Mouse (Mus musculus) spleen, adult 2 months (tissue): Measurements from ENCODE around the gene Wwox. TPM values are rescaled to one million over a fixed set of nuclear protein-coding genes. Genes with fewer than 3 reads are reported as not detected.
"Not testable (repeated sequence)": the region's sequence is repeated elsewhere in the genome, so short reads cannot be mapped to it uniquely, and the experiment has no call there.

Experiments
- DNase-seq, 2 experiments: peaks; one replicate each; pipeline versions ENCODE4 v3.0.0 to v3.0.0-alpha.2; 2012 to 2021; ENCODE audit warnings: low spot score in 2 of 2, low read depth in 1 of 2
- H3K27ac ChIP-seq: fragments of 200-500 bp; 2 replicates; pipeline ENCODE4 v1.5.1; 2012; ENCODE audit warnings: low read length, inconsistent platforms; ENCODE audit not compliant: insufficient read depth
- H3K27me3 ChIP-seq: fragments of 200-500 bp; 2 replicates; pipeline ENCODE4 v1.6.1; 2012; ENCODE audit warnings: mild to moderate bottlenecking, moderate library complexity, low read length, inconsistent platforms; ENCODE audit not compliant: control insufficient read depth, insufficient read depth
- H3K36me3 ChIP-seq: fragments of 200-500 bp; 2 replicates; pipeline ENCODE4 v1.6.1; 2012; ENCODE audit warnings: mild to moderate bottlenecking, low read length, inconsistent platforms; ENCODE audit not compliant: control insufficient read depth, insufficient read depth
- H3K4me1 ChIP-seq: fragments of 200-500 bp; 2 replicates; pipeline ENCODE4 v1.6.1; 2011; ENCODE audit warnings: inconsistent platforms; ENCODE audit not compliant: control insufficient read depth, insufficient read depth, insufficient read length
- H3K4me3 ChIP-seq: fragments of 200-500 bp; 2 replicates; pipeline ENCODE4 v1.5.1; 2011; ENCODE audit warnings: mild to moderate bottlenecking, inconsistent platforms; ENCODE audit not compliant: insufficient read depth, insufficient read length; ENCODE audit errors: extremely low read depth
- CTCF ChIP-seq: fragments of 200-500 bp; IDR thresholded peaks from 2 replicates; pipeline ENCODE4 v1.5.1; 2011; ENCODE audit warnings: mild to moderate bottlenecking, inconsistent platforms; ENCODE audit not compliant: insufficient read depth, insufficient read length, insufficient replicate concordance; ENCODE audit errors: extremely low read depth
- POLR2A ChIP-seq: fragments of 200-500 bp; IDR thresholded peaks from 2 replicates; pipeline ENCODE4 v1.6.1; 2011; ENCODE audit warnings: low read depth, low read length, inconsistent platforms
- WGBS: fragments of 180-500 bp; shearing (Covaris S2); methylation state at CpG from one replicate; pipeline ENCODE4 v1.1.7; 2018; 5-methylcytosine and 5-hydroxymethylcytosine counted together
- polyA plus RNA-seq: library from polyadenylated mRNA; depleted of rRNA; stranded (reverse); fragments of >200 nt; gene quantifications from 2 replicates; pipeline ENCODE4 v1.2.3, GENCODE M21; 2012

Wwox gene
- polyA plus RNA-seq, 1 experiment: 3.8 TPM

- TF ChIP-seq CTCF (no peak), POLR2A (no peak)
- H3K4me1 ChIP-seq: peaks cover 5% of the 10 kb centered on the region; the same call in 1 of the 2 replicates
- DNase-seq: no peak
- H3K27ac ChIP-seq: no peak overlapping the region
- H3K36me3 ChIP-seq: no peaks in the 10 kb centered on the region
- WGBS: 83% methylated on average over 8 of the region's 8 CpGs
- no peak overlapping the region for H3K4me3 ChIP-seq
- no peaks in the 10 kb centered on the region for H3K27me3 ChIP-seq
These were observed 382.1 kb downstream of the Wwox start for GRCm38 (mm10) chr8:114821543-114821942.

GRCm38 (mm10) chr8:114825460-114825859, 386.0 kb downstream of the Wwox start:
- no peaks in the 10 kb centered on the region for H3K36me3 ChIP-seq
- no peak for DNase-seq
- 78% methylated on average over 8 of the region's 8 CpGs for WGBS
- no peak overlapping the region for H3K4me3 ChIP-seq
- no peaks in the 10 kb centered on the region for H3K27me3 ChIP-seq
- peak overlapping the region; percentile 6; the same call in 1 of the 2 replicates for H3K27ac ChIP-seq
- H3K4me1 ChIP-seq: no peaks in the 10 kb centered on the region
- TF ChIP-seq POLR2A (no peak), CTCF (no peak)

GRCm38 (mm10) chr8:114826991-114827390, 387.5 kb downstream of the Wwox start:
- TF ChIP-seq CTCF: no peak
- no peak for TF ChIP-seq POLR2A
- 90% methylated on average over 5 of the region's 5 CpGs for WGBS

GRCm38 (mm10) chr8:114827810-114828209, 388.4 kb downstream of the Wwox start:
- not testable (repeated sequence) for H3K4me3 ChIP-seq, DNase-seq, H3K4me1 ChIP-seq, H3K27ac ChIP-seq, H3K36me3 ChIP-seq, H3K27me3 ChIP-seq
- WGBS: 13% methylated on average over 1 of the region's 1 CpGs

More at GRCm38 (mm10) chr8:114826991-114827390, 387.5 kb downstream of the Wwox start:
- Histone ChIP-seq H3K36me3 (no peaks in the 10 kb centered on the region), H3K27ac (no peak overlapping the region), H3K4me1 (no peaks in the 10 kb centered on the region), H3K27me3 (no peaks in the 10 kb centered on the region), H3K4me3 (no peak overlapping the region)
- no peak for DNase-seq

GRCm38 (mm10) chr8:114831595-114831994, 392.1 kb downstream of the Wwox start:
- Histone ChIP-seq H3K27me3 (no peaks in the 10 kb centered on the region), H3K27ac (no peak overlapping the region), H3K4me3 (no peak overlapping the region), H3K4me1 (no peaks in the 10 kb centered on the region), H3K36me3 (no peaks in the 10 kb centered on the region)
- DNase-seq: no peak
- TF ChIP-seq CTCF: no peak
- no peak for TF ChIP-seq POLR2A
- 57% methylated on average over 9 of the region's 9 CpGs for WGBS

- no peaks in the 10 kb centered on the region for H3K27me3 ChIP-seq
- H3K4me1 ChIP-seq: no peaks in the 10 kb centered on the region
- no peak overlapping the region for H3K4me3 ChIP-seq
- no peak overlapping the region for H3K27ac ChIP-seq
- no peak for DNase-seq
- 87% methylated on average over 8 of the region's 8 CpGs for WGBS
- TF ChIP-seq POLR2A: no peak
- no peak for TF ChIP-seq CTCF
- no peaks in the 10 kb centered on the region for H3K36me3 ChIP-seq
These were observed 392.9 kb downstream of the Wwox start for GRCm38 (mm10) chr8:114832251-114832774.

- no peak for TF ChIP-seq POLR2A
- TF ChIP-seq CTCF: no peak
- no peak overlapping the region for H3K4me3 ChIP-seq
- H3K4me1 ChIP-seq: no peaks in the 10 kb centered on the region
- WGBS: 75% methylated on average over 15 of the region's 15 CpGs
- no peak overlapping the region for H3K27ac ChIP-seq
- no peak for DNase-seq
- H3K27me3 ChIP-seq: no peaks in the 10 kb centered on the region
- H3K36me3 ChIP-seq: no peaks in the 10 kb centered on the region
These were observed 395.3 kb downstream of the Wwox start for GRCm38 (mm10) chr8:114834730-114835129.
